Mouse (Mus musculus): ENCODE results near the gene Drd3. TPM values are rescaled to one million over a fixed set of nuclear protein-coding genes. Genes with fewer than 3 reads are reported as not detected.

Drd3 gene
- polyA plus RNA-seq, 1 experiment from 2014 or later = not detected

DNA sequence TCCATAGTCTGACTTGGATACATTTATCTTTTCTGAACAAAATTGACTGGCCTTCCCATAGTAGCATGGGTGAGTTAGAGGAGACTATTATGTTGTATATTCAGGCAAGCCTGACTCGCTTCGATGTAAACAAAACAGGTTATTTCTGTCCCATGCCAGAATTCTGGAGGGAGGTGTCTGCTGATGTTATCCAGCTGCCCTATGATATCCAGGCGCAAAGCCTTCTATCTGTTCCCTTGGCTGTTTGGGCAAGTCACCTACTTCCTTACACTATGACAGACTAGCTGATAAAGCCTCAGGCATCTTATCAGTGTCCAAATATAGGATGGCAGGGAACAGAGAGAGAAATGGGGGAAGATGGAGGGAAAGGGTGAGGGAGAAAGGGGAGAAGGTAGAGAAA, 18.5 kb downstream of the Drd3 start:
- DNase-seq (ENCODE audit: low spot score) (no peak), ATAC-seq (replicated peaks; ENCODE audit: insufficient number of reproducible peaks, low FRiP score, low TSS enrichment, low read depth) (no peak)
- no peaks in the 10 kb centered on the region for H3K4me1 ChIP-seq (ENCODE audit: control insufficient read depth, insufficient read depth, low read length)
- H3K27me3 ChIP-seq (ENCODE audit: control insufficient read depth, insufficient read depth, low read length) = no peaks in the 10 kb centered on the region
- no peak overlapping the region for H3K4me2 ChIP-seq (ENCODE audit: low read depth, low read length)
- no peak overlapping the region for H3K9ac ChIP-seq (replicated peaks; ENCODE audit: low read length)
- no peaks in the 10 kb centered on the region for H3K9me3 ChIP-seq (replicated peaks; ENCODE audit: control insufficient read depth, low read length)
- H3K36me3 ChIP-seq (replicated peaks; ENCODE audit: control insufficient read depth, insufficient read depth, low read depth, low read length) = no peaks in the 10 kb centered on the region
- no peak overlapping the region for H3K4me3 ChIP-seq (ENCODE audit: low read depth, low read length)
- 92% methylated on average over 3 of the region's 3 CpGs for WGBS
- no peak overlapping the region for H3K27ac ChIP-seq (replicated peaks; ENCODE audit: low read depth, low read length)

DNA sequence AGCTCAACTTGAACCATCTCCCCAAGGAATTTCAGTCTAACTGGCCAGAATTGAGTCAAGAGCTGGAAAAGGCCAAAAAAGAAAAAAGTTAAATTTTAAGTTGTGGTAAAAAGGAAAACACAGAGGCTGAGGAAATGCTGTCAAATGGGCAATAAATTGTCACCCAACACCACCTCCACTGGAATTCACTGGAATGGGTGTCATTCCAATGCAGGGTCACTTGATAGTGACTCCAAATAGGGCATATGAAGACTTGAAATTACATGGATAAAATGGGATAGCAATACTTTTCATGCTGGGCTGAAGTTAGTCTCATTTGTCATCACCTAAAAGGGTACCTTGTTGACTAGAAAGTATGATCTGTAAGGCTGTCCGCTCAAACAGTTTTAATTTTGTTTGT, 18.9 kb downstream of the Drd3 start:
- WGBS = 96% methylated on average over 1 of the region's 1 CpGs
- Histone ChIP-seq H3K9me3 (replicated peaks; ENCODE audit: control insufficient read depth, low read length) (no peaks in the 10 kb centered on the region), H3K36me3 (replicated peaks; ENCODE audit: control insufficient read depth, insufficient read depth, low read depth, low read length) (no peaks in the 10 kb centered on the region), H3K4me1 (ENCODE audit: control insufficient read depth, insufficient read depth, low read length) (no peaks in the 10 kb centered on the region), H3K27me3 (ENCODE audit: control insufficient read depth, insufficient read depth, low read length) (no peaks in the 10 kb centered on the region), H3K27ac (replicated peaks; ENCODE audit: low read depth, low read length) (no peak overlapping the region), H3K9ac (replicated peaks; ENCODE audit: low read length) (no peak overlapping the region), H3K4me2 (ENCODE audit: low read depth, low read length) (no peak overlapping the region), H3K4me3 (ENCODE audit: low read depth, low read length) (no peak overlapping the region)
- DNase-seq (ENCODE audit: low spot score) (no peak), ATAC-seq (replicated peaks; ENCODE audit: insufficient number of reproducible peaks, low FRiP score, low TSS enrichment, low read depth) (no peak)

DNA sequence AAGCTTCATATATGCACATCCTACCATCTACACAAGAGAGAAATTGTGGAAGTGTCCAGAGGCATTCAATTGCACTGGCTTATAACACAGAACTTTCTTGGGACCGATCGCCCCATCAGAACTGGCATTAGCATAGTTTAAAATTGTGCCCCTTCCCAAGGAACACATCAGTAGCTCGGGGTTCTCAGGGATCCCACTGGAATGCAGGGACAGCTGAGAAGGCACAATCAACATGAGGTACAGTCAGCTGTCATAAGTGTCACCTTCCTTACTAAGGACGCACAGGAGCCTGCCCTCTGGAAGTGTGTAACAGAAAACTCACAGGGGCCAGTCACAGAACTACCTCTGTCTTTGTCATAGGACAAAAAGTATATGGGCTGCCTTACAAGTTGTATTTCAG, 19.7 kb downstream of the Drd3 start:
- H3K9me3 ChIP-seq (replicated peaks; ENCODE audit: control insufficient read depth, low read length) = no peaks in the 10 kb centered on the region
- 88% methylated on average over 4 of the region's 4 CpGs for WGBS

DNA sequence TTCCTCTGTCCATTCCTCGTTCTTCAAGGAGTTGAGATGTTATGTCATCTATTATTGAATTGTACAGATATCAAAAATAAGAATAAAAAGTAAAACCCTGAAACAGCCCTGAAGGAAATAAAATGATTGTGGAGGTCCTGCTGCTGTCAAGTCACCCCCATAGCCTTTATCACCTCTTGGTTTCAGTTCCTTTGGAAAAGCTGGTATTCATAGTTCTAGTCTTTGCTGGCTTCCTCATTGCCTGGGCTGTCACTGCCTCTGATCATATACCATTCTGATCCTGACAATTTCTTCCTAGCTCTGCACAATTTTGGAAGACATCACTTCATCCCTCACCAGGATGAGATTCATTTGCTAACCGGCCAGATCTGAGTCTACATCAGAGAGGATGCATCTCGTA, 23.1 kb downstream of the Drd3 start:
- Histone ChIP-seq H3K4me1 (ENCODE audit: control insufficient read depth, insufficient read depth, low read length) (no peaks in the 10 kb centered on the region), H3K9ac (replicated peaks; ENCODE audit: low read length) (no peak overlapping the region), H3K36me3 (replicated peaks; ENCODE audit: control insufficient read depth, insufficient read depth, low read depth, low read length) (no peaks in the 10 kb centered on the region), H3K9me3 (replicated peaks; ENCODE audit: control insufficient read depth, low read length) (no peaks in the 10 kb centered on the region), H3K27me3 (ENCODE audit: control insufficient read depth, insufficient read depth, low read length) (no peaks in the 10 kb centered on the region), H3K4me2 (ENCODE audit: low read depth, low read length) (no peak overlapping the region), H3K27ac (replicated peaks; ENCODE audit: low read depth, low read length) (no peak overlapping the region), H3K4me3 (ENCODE audit: low read depth, low read length) (no peak overlapping the region)
- no peak for ATAC-seq (replicated peaks; ENCODE audit: insufficient number of reproducible peaks, low FRiP score, low TSS enrichment, low read depth)
- no peak for DNase-seq (ENCODE audit: low spot score)
- 81% methylated on average over 3 of the region's 3 CpGs for WGBS

More for the DNA sequence above, 19.7 kb downstream of the Drd3 start:
- no peak overlapping the region for H3K4me3 ChIP-seq (ENCODE audit: low read depth, low read length)
- no peak overlapping the region for H3K9ac ChIP-seq (replicated peaks; ENCODE audit: low read length)
- no peak for DNase-seq (ENCODE audit: low spot score)
- H3K4me1 ChIP-seq (ENCODE audit: control insufficient read depth, insufficient read depth, low read length) = no peaks in the 10 kb centered on the region
- H3K36me3 ChIP-seq (replicated peaks; ENCODE audit: control insufficient read depth, insufficient read depth, low read depth, low read length) = no peaks in the 10 kb centered on the region
- no peaks in the 10 kb centered on the region for H3K27me3 ChIP-seq (ENCODE audit: control insufficient read depth, insufficient read depth, low read length)
- H3K4me2 ChIP-seq (ENCODE audit: low read depth, low read length) = no peak overlapping the region
- H3K27ac ChIP-seq (replicated peaks; ENCODE audit: low read depth, low read length) = no peak overlapping the region
- ATAC-seq (replicated peaks; ENCODE audit: insufficient number of reproducible peaks, low FRiP score, low TSS enrichment, low read depth) = no peak

DNA sequence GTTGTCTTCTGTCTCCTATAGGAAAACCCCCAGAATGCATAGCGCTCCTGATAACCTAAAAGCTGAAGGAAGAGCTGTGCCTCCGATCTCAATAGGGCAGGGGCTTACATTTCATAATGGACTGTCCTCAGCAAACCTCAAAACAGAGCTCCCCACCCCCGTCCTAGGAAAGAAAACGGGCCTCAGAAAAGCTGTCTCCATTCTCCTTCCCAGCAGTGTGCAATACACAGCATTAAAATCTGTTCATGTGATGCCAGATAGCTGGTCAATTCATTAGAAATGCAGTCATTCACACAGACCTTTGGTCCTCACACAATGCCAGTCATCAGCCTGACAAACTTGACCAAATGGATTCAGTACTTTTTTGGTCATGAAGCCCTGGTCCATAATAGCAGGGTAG, 45.7 kb downstream of the Drd3 start:
- Histone ChIP-seq H3K36me3 (replicated peaks; ENCODE audit: control insufficient read depth, insufficient read depth, low read depth, low read length) (no peaks in the 10 kb centered on the region), H3K9ac (replicated peaks; ENCODE audit: low read length) (no peak overlapping the region), H3K9me3 (replicated peaks; ENCODE audit: control insufficient read depth, low read length) (no peaks in the 10 kb centered on the region), H3K4me3 (ENCODE audit: low read depth, low read length) (no peak overlapping the region), H3K4me2 (ENCODE audit: low read depth, low read length) (no peak overlapping the region), H3K27ac (replicated peaks; ENCODE audit: low read depth, low read length) (no peak overlapping the region), H3K27me3 (ENCODE audit: control insufficient read depth, insufficient read depth, low read length) (no peaks in the 10 kb centered on the region), H3K4me1 (ENCODE audit: control insufficient read depth, insufficient read depth, low read length) (no peaks in the 10 kb centered on the region; the same call in none of the 2 replicates)
- 41% methylated on average over 4 of the region's 4 CpGs for WGBS
- DNase-seq (ENCODE audit: low spot score) (peak; percentile 19), ATAC-seq (replicated peaks; ENCODE audit: insufficient number of reproducible peaks, low FRiP score, low TSS enrichment, low read depth) (no peak)

DNA sequence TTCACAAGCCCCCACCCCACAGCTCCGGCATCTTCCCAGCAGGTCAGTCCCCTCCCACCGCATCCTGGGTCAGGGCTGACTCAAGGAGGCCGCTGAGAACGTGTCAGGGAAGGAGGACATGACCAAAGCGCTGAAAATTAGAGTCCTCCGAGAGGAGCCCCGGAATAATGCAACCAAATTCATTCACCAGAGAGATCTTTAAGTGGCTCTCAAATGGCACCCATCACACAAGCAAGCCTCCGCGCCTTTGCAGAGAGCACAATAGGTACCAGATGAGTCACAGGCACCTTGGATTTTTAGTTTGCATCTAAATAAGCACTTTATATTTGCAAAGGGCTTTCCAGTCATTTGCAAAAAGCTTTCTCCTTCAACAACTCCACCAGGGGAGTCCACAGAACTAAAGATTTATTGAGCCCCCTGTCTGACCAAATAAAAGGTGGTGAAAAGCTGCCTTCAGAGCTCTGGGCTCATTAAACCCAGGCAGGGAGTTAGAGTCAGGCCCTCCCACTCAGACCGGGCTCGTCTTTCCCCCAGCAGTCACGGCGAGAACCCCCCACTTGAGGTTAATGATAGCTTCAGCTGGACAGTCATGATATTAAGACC, 46.4 kb downstream of the Drd3 start:
- Histone ChIP-seq H3K9ac (replicated peaks; ENCODE audit: low read length) (no peak overlapping the region), H3K27ac (replicated peaks; ENCODE audit: low read depth, low read length) (no peak overlapping the region), H3K4me1 (ENCODE audit: control insufficient read depth, insufficient read depth, low read length) (no peaks in the 10 kb centered on the region; the same call in none of the 2 replicates), H3K36me3 (replicated peaks; ENCODE audit: control insufficient read depth, insufficient read depth, low read depth, low read length) (no peaks in the 10 kb centered on the region), H3K4me2 (ENCODE audit: low read depth, low read length) (no peak overlapping the region), H3K4me3 (ENCODE audit: low read depth, low read length) (no peak overlapping the region), H3K27me3 (ENCODE audit: control insufficient read depth, insufficient read depth, low read length) (no peaks in the 10 kb centered on the region), H3K9me3 (replicated peaks; ENCODE audit: control insufficient read depth, low read length) (no peaks in the 10 kb centered on the region)
- peak; percentile 33 for DNase-seq (ENCODE audit: low spot score)
- WGBS = 11% methylated on average over 13 of the region's 13 CpGs
- 0 out of 2 replicates have a peak, but pooled peaks have one; percentile 46 for ATAC-seq (replicated peaks; ENCODE audit: insufficient number of reproducible peaks, low FRiP score, low TSS enrichment, low read depth)

DNA sequence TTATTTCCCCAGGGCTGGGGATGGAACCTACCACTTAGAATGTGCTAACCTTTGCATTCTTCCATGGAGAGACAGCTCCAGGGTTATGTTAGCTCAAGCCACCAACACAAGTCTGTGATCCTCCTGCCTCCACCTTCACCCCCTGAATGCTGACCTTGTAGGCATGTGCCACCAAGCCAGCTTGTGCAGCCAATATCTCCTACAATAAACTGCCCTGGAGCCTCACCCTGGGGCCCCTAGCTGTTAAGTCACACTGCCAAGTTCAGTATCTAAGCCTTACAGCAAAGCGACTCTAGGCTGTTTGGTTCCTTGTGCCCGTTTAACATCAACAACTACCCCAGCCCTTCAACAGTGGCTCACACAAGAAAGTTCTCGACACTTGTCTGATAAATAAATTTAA, 47.3 kb downstream of the Drd3 start:
- WGBS = 61% methylated on average over 3 of the region's 3 CpGs
- H3K4me2 ChIP-seq (ENCODE audit: low read depth, low read length) = no peak overlapping the region
- no peaks in the 10 kb centered on the region for H3K27me3 ChIP-seq (ENCODE audit: control insufficient read depth, insufficient read depth, low read length)
- no peak for DNase-seq (ENCODE audit: low spot score)
- H3K36me3 ChIP-seq (replicated peaks; ENCODE audit: control insufficient read depth, insufficient read depth, low read depth, low read length) = no peaks in the 10 kb centered on the region
- no peak overlapping the region for H3K27ac ChIP-seq (replicated peaks; ENCODE audit: low read depth, low read length)
- no peak overlapping the region for H3K9ac ChIP-seq (replicated peaks; ENCODE audit: low read length)
- ATAC-seq (replicated peaks; ENCODE audit: insufficient number of reproducible peaks, low FRiP score, low TSS enrichment, low read depth) = no peak
- no peak overlapping the region for H3K4me3 ChIP-seq (ENCODE audit: low read depth, low read length)
- no peaks in the 10 kb centered on the region for H3K9me3 ChIP-seq (replicated peaks; ENCODE audit: control insufficient read depth, low read length)
- no peaks in the 10 kb centered on the region; the same call in none of the 2 replicates for H3K4me1 ChIP-seq (ENCODE audit: control insufficient read depth, insufficient read depth, low read length)

DNA sequence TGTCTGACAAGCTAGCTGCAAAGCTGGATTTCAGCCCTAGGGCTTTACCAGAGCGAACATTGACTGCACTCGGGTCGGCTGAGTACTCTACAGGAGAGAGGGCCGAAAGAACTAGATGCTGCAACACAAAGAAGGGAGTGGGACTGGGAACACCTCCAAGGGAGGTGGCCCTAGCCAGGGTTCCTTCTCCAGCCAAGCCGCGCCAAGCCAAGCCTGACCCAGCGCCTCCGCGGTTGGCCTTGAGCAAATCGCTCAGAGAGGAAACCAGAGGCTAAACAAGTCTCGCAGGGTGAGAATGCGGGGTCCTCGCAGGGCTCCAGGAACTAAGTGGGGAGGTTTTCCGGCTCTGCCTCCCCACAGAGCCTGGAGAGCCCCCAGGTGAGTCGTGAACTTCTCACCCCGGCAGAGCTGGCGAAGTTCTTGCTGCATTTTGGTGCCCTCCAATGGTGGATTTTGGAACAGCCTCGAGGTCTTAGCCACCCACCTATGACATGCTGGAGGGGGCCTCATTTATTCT, 48.0 kb downstream of the Drd3 start:
- H3K9me3 ChIP-seq (replicated peaks; ENCODE audit: control insufficient read depth, low read length) = no peaks in the 10 kb centered on the region
- peak overlapping the region; percentile 58 for H3K4me2 ChIP-seq (ENCODE audit: low read depth, low read length)
- H3K27me3 ChIP-seq (ENCODE audit: control insufficient read depth, insufficient read depth, low read length) = no peaks in the 10 kb centered on the region
- no peak overlapping the region for H3K27ac ChIP-seq (replicated peaks; ENCODE audit: low read depth, low read length)
- peak; percentile 64; the same call in 1 of the 2 replicates for ATAC-seq (replicated peaks; ENCODE audit: insufficient number of reproducible peaks, low FRiP score, low TSS enrichment, low read depth)
- peak overlapping the region; percentile 28; the same call in 1 of the 2 replicates for H3K9ac ChIP-seq (replicated peaks; ENCODE audit: low read length)
- 2% methylated on average over 18 of the region's 18 CpGs for whole genome bisulfite sequencing
- peak; percentile 88 for DNase-seq (ENCODE audit: low spot score)
- H3K36me3 ChIP-seq (replicated peaks; ENCODE audit: control insufficient read depth, insufficient read depth, low read depth, low read length) = no peaks in the 10 kb centered on the region
- no peaks in the 10 kb centered on the region; the same call in none of the 2 replicates for H3K4me1 ChIP-seq (ENCODE audit: control insufficient read depth, insufficient read depth, low read length)
- H3K4me3 ChIP-seq (ENCODE audit: low read depth, low read length) = peak overlapping the region; percentile 24
